Mouse (Mus musculus) embryonic facial prominence, embryonic 15.5 days (tissue): ENCODE data around the gene Slc39a13. TPM values are rescaled to one million over a fixed set of nuclear protein-coding genes. Genes with fewer than 3 reads are reported as not detected.

Experiments
- ATAC-seq: fragments of 200-750 bp; cut with Nextera tagmentation; 2 replicates; pipeline ENCODE4 v1.8.0; 2017; ENCODE audit warnings: low read depth, moderate TSS enrichment; ENCODE audit not compliant: insufficient number of reproducible peaks, low FRiP score, low TSS enrichment
- H3K27ac ChIP-seq: fragments of 300-500 bp; sonication (generic); replicated peaks from 2 replicates; pipeline ENCODE4 v1.5.1; 2015; ENCODE audit warnings: mild to moderate bottlenecking, inconsistent platforms
- H3K27me3 ChIP-seq: fragments of 300-500 bp; sonication (generic); 2 replicates; pipeline ENCODE4 v1.6.1; 2015; ENCODE audit warnings: inconsistent platforms
- H3K36me3 ChIP-seq: fragments of 300-500 bp; sonication (generic); 2 replicates; pipeline ENCODE4 v1.6.1; 2015; ENCODE audit warnings: mild to moderate bottlenecking, inconsistent platforms
- H3K4me1 ChIP-seq: fragments of 300-500 bp; sonication (generic); 2 replicates; pipeline ENCODE4 v1.6.1; 2015; ENCODE audit warnings: inconsistent platforms
- H3K4me2 ChIP-seq: fragments of 300-500 bp; sonication (generic); replicated peaks from 2 replicates; pipeline ENCODE4 v1.6.1; 2015; ENCODE audit warnings: mild to moderate bottlenecking, inconsistent platforms
- H3K4me3 ChIP-seq: fragments of 300-500 bp; sonication (generic); replicated peaks from 2 replicates; pipeline ENCODE4 v1.5.1; 2015; ENCODE audit warnings: mild to moderate bottlenecking, inconsistent platforms
- H3K9ac ChIP-seq: fragments of 300-500 bp; sonication (generic); 2 replicates; pipeline ENCODE4 v1.6.1; 2015; ENCODE audit warnings: inconsistent platforms
- H3K9me3 ChIP-seq: fragments of 300-500 bp; sonication (generic); replicated peaks from 2 replicates; pipeline ENCODE4 v1.6.1; 2016; ENCODE audit warnings: inconsistent platforms
- WGBS: fragments of 180-500 bp; shearing (Covaris S2); methylation state at CpG from one replicate; pipeline ENCODE4 v1.1.7; 2015; 5-methylcytosine and 5-hydroxymethylcytosine counted together
- polyA plus RNA-seq: library from polyadenylated mRNA; unstranded; fragments of >200 nt; fragmentation: Nextera tagmentation; extraction: Ambion mirVana; gene quantifications from 2 replicates; pipeline ENCODE4 v1.2.1, GENCODE M21; 2015

The Slc39a13 gene
- polyA plus RNA-seq, 1 experiment from 2014 or later = 80.0 TPM

- no peaks in the 10 kb centered on the region for H3K36me3 ChIP-seq
- WGBS = 0% methylated on average over 14 of the region's 36 CpGs
- peaks cover 12% of the 10 kb centered on the region for H3K4me1 ChIP-seq
- ATAC-seq = peak; percentile 65
- peak overlapping the region; percentile 78 for H3K4me2 ChIP-seq
- peak overlapping the region; percentile 42 for H3K4me3 ChIP-seq
- H3K9me3 ChIP-seq = no peaks in the 10 kb centered on the region
- H3K9ac ChIP-seq = peak overlapping the region; percentile 22
- no peaks in the 10 kb centered on the region for H3K27me3 ChIP-seq
- no peak overlapping the region for H3K27ac ChIP-seq
Measured at GRCm38 (mm10) chr2:91078314-91079025, 8.3 kb upstream of the Slc39a13 start.

GRCm38 (mm10) chr2:91077957-91078313 is 7.7 kb upstream of the Slc39a13 start:
- H3K9ac ChIP-seq = peak overlapping the region; percentile 22; the same call in 1 of the 2 replicates
- no peaks in the 10 kb centered on the region for H3K36me3 ChIP-seq
- WGBS = 12% methylated on average over 12 of the region's 12 CpGs
- peaks cover 12% of the 10 kb centered on the region for H3K4me1 ChIP-seq
- no peak overlapping the region for H3K27ac ChIP-seq
- no peaks in the 10 kb centered on the region for H3K9me3 ChIP-seq
- peak overlapping the region; percentile 42 for H3K4me3 ChIP-seq
- no peak for ATAC-seq
- no peaks in the 10 kb centered on the region for H3K27me3 ChIP-seq
- peak overlapping the region; percentile 78 for H3K4me2 ChIP-seq

DNA sequence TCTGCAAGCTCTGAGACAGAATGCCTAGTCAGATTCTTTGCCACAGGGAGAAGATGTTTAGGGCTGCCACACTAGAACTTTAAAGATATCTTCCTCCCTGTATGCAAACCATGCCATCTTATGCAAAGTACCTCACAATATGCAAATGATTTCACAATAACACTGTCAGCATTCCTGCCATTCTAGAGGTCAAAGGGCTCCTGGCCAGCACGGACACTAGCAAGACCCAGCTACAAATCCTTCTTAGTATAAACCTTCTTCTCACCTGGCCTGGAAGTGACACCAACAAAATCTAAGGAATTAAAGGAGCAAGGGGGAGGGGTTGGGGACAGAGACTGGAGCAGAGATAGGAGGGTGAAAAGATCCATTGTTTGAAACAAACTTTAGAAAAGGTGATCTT is 1.9 kb upstream of the Slc39a13 start:
- Histone ChIP-seq H3K9ac (no peak overlapping the region), H3K4me1 (peaks cover 24% of the 10 kb centered on the region), H3K27ac (no peak overlapping the region), H3K36me3 (no peaks in the 10 kb centered on the region; the same call in 1 of the 2 replicates), H3K4me2 (no peak overlapping the region), H3K9me3 (no peaks in the 10 kb centered on the region), H3K27me3 (no peaks in the 10 kb centered on the region), H3K4me3 (no peak overlapping the region)
- no peak for ATAC-seq
- WGBS = 27% methylated on average over 1 of the region's 1 CpGs

- H3K27me3 ChIP-seq = no peaks in the 10 kb centered on the region
- peak overlapping the region; percentile 88 for H3K27ac ChIP-seq
- peaks cover 24% of the 10 kb centered on the region for H3K4me1 ChIP-seq
- H3K4me2 ChIP-seq = peak overlapping the region; percentile 74
- peak overlapping the region; percentile 70; the same call in 1 of the 2 replicates for H3K4me3 ChIP-seq
- H3K9me3 ChIP-seq = no peaks in the 10 kb centered on the region
- ATAC-seq = no peak
- H3K36me3 ChIP-seq = peaks cover 6% of the 10 kb centered on the region
- H3K9ac ChIP-seq = no peak overlapping the region
- 83% methylated on average over 10 of the region's 10 CpGs for WGBS
Measured at GRCm38 (mm10) chr2:91071059-91071458, 842 bp upstream of the Slc39a13 start.

- Histone ChIP-seq H3K27me3 (no peaks in the 10 kb centered on the region), H3K4me2 (peak overlapping the region; percentile 74), H3K36me3 (peaks cover 22% of the 10 kb centered on the region), H3K27ac (peak overlapping the region; percentile 88), H3K9me3 (no peaks in the 10 kb centered on the region), H3K9ac (peak overlapping the region; percentile 69), H3K4me1 (peaks cover 24% of the 10 kb centered on the region), H3K4me3 (peak overlapping the region; percentile 70)
- no peak for ATAC-seq
- 4% methylated on average over 14 of the region's 14 CpGs for WGBS
Measured at GRCm38 (mm10) chr2:91069306-91070000, 764 bp downstream of the Slc39a13 start.

DNA sequence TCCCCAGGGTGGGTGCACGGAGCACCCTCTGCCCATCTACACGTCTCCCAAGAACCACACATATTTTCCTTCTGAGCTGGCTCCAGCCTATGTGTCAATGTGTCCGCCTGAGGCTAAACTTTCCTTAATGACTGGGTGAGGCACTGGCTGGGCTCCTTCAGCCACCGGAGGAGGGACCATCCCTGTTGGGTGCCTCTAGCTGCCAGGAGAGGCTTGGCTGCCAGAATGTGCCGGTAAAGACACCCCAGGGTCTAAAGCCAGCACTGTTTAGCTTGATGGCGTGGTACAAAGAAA is 1.4 kb downstream of the Slc39a13 start:
- H3K27ac ChIP-seq = peak overlapping the region; percentile 88
- peaks cover 24% of the 10 kb centered on the region for H3K4me1 ChIP-seq
- no peaks in the 10 kb centered on the region for H3K27me3 ChIP-seq
- H3K9ac ChIP-seq = peak overlapping the region; percentile 69; the same call in 1 of the 2 replicates
- peak overlapping the region; percentile 74 for H3K4me2 ChIP-seq
- no peak for ATAC-seq
- H3K4me3 ChIP-seq = peak overlapping the region; percentile 70
- H3K9me3 ChIP-seq = no peaks in the 10 kb centered on the region
- peaks cover 28% of the 10 kb centered on the region for H3K36me3 ChIP-seq
- WGBS = 35% methylated on average over 6 of the region's 6 CpGs

DNA sequence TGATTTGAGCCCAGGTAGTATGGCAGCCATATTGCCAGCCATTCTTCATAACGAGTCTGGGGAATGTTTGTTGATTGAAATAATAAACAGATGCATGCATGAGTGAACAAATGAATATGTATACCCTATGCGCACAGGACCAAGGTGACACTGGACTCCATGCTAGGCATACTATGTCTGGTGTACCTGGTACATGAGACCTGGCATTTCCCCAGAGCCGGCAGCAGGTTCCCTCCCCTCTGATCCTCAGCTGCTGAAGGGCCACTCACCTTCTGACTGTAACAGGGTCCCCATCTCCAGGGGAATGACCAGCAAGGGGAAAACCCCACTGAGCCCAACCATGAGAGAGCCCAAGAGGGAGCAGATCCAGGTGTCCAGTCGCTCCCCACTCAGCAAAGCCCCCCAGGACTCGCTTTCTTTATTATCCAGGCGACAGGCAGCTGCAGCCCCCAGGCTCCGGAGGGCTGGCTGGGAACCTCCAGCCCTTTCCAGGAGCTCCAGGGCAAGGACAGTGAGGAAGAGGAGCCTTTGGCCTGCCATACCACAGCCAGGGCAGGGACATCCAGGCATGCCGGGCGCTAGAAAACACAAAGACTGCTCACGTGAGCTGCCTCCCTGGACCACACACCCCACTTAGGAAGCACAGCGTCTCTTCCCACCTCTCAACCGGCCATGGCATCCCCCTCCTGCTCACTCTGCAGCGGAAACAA is 1.9 kb downstream of the Slc39a13 start:
- WGBS = 46% methylated on average over 13 of the region's 13 CpGs
- H3K36me3 ChIP-seq = peaks cover 33% of the 10 kb centered on the region
- ATAC-seq = no peak
- H3K9me3 ChIP-seq = no peaks in the 10 kb centered on the region
- H3K9ac ChIP-seq = 0 out of 2 replicates have a peak overlapping the region, but pooled peaks have one; percentile 69
- H3K27me3 ChIP-seq = no peaks in the 10 kb centered on the region
- H3K4me3 ChIP-seq = peak overlapping the region; percentile 70
- H3K4me1 ChIP-seq = peaks cover 24% of the 10 kb centered on the region
- peak overlapping the region; percentile 88; the same call in 1 of the 2 replicates for H3K27ac ChIP-seq
- H3K4me2 ChIP-seq = peak overlapping the region; percentile 74

- Histone ChIP-seq H3K27me3 (no peaks in the 10 kb centered on the region), H3K27ac (no peak overlapping the region), H3K9me3 (no peaks in the 10 kb centered on the region), H3K4me2 (no peak overlapping the region), H3K4me1 (peaks cover 24% of the 10 kb centered on the region), H3K36me3 (peaks cover 48% of the 10 kb centered on the region), H3K9ac (no peak overlapping the region), H3K4me3 (no peak overlapping the region)
- ATAC-seq = no peak
- WGBS = 83% methylated on average over 3 of the region's 3 CpGs
Measured at GRCm38 (mm10) chr2:91066455-91066854, 3.8 kb downstream of the Slc39a13 start.

GRCm38 (mm10) chr2:91065544-91065943 is 4.7 kb downstream of the Slc39a13 start:
- no peak overlapping the region for H3K9ac ChIP-seq
- ATAC-seq = no peak
- no peaks in the 10 kb centered on the region for H3K27me3 ChIP-seq
- no peaks in the 10 kb centered on the region for H3K9me3 ChIP-seq
- H3K4me1 ChIP-seq = peaks cover 21% of the 10 kb centered on the region
- peaks cover 57% of the 10 kb centered on the region for H3K36me3 ChIP-seq
- H3K27ac ChIP-seq = no peak overlapping the region
- 52% methylated on average over 3 of the region's 3 CpGs for WGBS
- no peak overlapping the region for H3K4me3 ChIP-seq
- H3K4me2 ChIP-seq = no peak overlapping the region

DNA sequence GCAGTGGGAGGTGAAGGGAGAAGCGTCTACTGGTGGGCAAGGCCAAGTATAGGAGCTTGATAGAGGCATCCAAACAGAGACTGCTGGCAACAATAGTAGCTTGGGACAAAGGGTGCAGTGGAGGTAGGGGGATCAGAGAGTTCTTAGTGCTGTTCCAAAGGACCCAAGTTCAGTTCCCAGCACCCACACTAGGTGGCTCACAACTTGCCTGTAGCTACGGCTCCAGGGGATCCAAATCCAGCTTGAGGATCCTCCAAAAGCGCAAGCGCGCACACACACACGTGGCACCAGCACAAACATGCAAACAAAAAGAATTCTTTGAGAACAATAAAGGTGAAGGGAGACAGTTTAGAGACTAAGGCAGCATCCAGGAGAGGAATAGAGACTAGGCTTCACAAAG is 6.0 kb downstream of the Slc39a13 start:
- Histone ChIP-seq H3K36me3 (peaks cover 69% of the 10 kb centered on the region), H3K27me3 (no peaks in the 10 kb centered on the region), H3K9ac (no peak overlapping the region), H3K4me3 (no peak overlapping the region), H3K4me1 (peaks cover 18% of the 10 kb centered on the region), H3K27ac (no peak overlapping the region), H3K9me3 (no peaks in the 10 kb centered on the region), H3K4me2 (no peak overlapping the region)
- WGBS = 82% methylated on average over 6 of the region's 6 CpGs
- ATAC-seq = no peak
